Mouse (Mus musculus) left cerebral cortex, adult 11 months (tissue): ENCODE measurements at regions not wholly inside any gene's neighbourhood (a gene's known extent, or its start where the extent isn't known, plus 50 kb on each side); places are given as distances from the start of the nearest gene placed in this dataset.

Experiments used
- DNase-seq: peaks from one replicate; pipeline ENCODE4 v3.0.0; 2022; ENCODE audit warnings: low spot score

GRCm38 (mm10) chr13:44133436-44133835, 348.9 kb downstream of the Cd83 start:
- DNase-seq = no peak

- DNase-seq = no peak
Observed at GRCm38 (mm10) chr13:44141181-44141580, 356.6 kb downstream of the Cd83 start.

DNA sequence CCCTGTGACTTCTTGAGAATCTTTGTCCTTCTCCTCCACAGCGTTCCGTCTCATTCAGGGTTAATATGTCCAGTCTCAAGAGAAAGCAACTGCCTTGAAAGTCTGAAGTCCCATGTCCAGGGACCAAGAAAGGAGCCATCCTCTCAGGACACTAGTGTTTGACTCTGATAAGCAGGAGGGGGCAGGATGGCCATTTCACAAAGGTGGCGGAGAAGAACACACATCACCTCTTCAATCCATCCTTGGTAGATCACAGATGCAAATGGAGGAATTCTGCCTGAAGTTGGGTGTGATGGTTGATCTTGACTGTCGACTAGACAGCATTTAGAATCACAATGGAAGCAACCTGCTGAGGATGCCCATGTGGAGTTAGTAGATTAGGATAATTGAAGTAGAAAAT, 360.9 kb downstream of the Cd83 start:
- no peak for DNase-seq

GRCm38 (mm10) chr13:44147841-44148240, 363.3 kb downstream of the Cd83 start:
- no peak for DNase-seq

DNA sequence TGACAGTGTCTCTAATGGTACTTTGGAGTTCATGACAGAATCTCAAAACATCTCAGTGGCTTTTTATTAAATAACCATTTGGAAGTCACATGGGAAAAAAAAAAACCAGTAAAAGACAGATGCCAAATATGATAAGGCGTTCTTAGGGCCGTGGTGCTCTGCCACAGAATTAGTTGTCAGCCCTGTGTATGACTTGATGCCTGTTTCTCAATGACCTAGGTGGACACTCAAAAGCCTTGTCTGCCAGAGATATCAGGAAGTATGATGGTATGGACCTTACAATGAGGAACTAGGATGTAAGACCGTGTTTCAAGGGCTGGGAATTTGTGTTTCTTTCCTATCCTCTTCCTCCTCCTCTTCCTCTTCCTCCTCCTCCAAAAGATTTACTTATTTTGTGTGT, 364.9 kb downstream of the Cd83 start:
- no peak for DNase-seq

DNA sequence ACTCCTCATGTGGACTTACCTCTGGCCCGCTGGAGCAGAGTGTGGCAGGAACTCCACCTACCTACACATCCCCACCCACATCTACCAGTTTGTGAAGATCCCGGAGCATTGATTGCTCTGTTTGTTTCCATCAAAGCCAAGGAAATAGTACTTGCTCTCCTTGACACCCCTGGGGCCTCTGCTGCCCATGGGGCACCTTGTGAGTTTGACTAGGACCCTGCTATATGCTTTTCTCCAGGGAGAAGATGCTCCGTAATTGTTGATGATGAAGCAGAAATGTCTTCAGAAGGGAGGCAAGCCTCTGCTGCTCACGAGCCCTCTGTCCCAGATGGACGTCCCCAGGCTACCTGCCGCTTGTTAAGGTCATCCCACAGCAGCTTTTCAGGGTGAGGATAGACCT, 367.0 kb downstream of the Cd83 start:
- no peak for DNase-seq

GRCm38 (mm10) chr13:44152806-44153613, 368.4 kb downstream of the Cd83 start:
- no peak for DNase-seq

- DNase-seq = no peak
Observed at GRCm38 (mm10) chr13:44153784-44154183, 369.2 kb downstream of the Cd83 start.

GRCm38 (mm10) chr13:44155956-44156355, 371.4 kb downstream of the Cd83 start:
- no peak for DNase-seq

DNA sequence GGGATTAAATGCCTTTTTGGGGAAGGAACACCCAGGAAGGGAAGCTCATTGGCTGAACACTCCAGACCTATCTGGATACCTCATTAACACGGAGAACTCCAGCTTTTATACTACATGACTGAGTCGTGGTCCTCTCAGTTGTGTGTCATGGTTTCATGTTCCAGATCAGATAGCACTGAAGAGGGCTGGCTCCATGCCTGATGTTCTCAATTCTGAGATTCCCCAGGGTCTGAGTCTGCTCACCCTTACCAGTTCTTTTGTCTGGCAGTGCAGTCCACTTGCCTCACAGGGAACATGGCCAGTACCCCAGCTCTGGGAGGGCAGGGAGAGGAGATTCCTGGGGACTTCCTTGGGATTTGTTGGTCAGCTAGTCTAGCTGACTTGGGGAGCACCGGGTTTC, 372.0 kb downstream of the Cd83 start:
- DNase-seq = no peak

DNA sequence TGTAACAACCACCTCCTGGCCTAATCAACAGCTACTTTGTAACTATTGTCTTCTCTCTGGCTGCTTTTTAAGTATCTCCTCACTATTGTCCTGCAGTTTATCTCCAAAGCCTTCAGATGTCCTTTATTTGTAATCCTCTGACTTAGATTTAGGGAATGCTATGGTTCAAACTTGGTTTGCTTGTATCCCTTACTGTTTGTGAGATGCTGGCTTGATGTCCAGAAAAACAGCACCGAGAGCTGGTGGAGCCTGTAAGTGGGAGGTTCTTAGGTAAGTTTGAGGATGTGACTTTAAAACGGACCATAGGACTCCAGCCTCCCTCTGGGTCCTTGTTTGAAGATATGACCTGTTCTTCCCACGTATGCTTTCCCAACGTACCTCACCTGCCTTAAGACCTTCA, 372.7 kb downstream of the Cd83 start:
- no peak for DNase-seq

DNA sequence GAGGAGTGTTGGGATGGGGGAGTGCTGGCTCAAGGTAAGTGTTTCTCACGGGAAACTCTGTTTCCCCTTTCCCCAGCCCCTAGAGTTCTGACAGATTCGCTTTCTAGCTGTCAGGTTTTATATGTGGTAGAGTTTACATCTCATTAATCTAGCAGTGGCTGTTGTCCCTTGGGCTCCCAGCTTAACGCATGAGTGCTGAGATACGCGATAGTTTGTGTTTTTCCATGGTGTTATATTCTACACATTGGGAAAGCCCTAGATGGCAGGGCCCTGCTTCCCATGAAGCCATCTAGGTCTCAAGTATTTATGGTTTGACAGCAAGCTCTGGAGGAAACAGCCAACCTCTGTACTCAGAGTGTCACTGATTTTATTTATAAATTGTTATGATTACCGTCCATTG, 373.8 kb downstream of the Cd83 start:
- no peak for DNase-seq

DNA sequence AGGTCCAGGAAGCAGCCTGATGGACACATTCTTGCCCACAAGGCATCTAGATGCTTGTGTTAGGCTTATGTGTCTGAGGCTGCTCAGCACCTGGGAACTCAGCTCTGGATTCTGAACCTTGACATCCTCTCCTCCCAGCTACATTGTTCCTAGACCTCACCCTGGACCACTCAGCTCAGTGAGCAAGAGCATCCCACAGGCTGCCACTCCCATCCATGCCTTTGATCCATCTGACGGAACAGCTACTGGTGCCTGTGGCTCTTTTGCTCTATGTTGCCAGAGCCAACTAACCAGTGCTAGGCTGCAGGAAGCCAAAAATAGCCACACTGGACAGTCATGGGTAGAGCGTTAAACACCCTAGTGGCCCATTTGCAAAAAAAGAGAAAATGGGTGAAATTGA, 374.8 kb downstream of the Cd83 start:
- DNase-seq = no peak

DNA sequence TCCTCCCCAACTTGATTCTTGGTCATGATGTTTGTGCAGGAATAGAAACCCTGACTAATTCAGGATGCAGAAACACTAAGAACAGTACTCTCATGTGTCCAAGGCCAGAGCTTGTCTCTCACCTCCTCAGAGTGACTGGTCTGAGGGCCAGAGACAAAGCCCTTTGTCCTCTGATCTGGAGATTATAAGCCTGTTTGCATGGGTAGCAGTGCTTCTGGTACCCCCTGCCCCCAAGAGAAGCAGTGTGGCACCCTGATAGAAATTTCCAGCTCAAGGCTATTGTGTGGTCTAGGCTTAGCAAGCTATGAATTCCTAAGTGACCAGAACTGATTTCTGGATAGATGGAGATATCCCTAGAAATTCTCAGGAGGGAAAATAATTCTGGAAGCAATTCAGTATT, 380.2 kb downstream of the Cd83 start:
- DNase-seq = no peak

GRCm38 (mm10) chr13:44167186-44167585, 382.6 kb downstream of the Cd83 start:
- DNase-seq = no peak

- no peak for DNase-seq
Observed at GRCm38 (mm10) chr13:44168186-44168585, 383.6 kb downstream of the Cd83 start.

- no peak for DNase-seq
Observed at GRCm38 (mm10) chr13:44171639-44172038, 387.1 kb downstream of the Cd83 start.

DNA sequence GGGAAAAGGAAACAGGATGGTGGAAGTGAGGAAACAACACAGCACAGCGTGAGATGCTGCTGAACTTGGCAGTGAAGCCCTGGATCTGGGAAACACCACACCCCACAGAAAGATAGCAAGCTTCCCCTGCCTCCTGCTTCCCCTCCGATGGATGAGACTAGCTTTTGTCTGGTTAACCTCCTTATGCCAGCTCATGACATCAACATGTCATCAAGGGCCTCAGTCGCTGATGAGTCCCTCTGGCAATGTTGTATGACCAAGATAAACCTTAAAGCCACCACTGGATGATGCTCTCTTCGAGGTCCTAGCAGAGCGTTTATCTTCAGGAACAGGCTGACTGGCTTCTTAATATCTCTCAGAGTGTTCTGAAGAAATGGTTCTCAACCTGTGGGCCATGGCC, 388.1 kb downstream of the Cd83 start:
- DNase-seq = no peak

DNA sequence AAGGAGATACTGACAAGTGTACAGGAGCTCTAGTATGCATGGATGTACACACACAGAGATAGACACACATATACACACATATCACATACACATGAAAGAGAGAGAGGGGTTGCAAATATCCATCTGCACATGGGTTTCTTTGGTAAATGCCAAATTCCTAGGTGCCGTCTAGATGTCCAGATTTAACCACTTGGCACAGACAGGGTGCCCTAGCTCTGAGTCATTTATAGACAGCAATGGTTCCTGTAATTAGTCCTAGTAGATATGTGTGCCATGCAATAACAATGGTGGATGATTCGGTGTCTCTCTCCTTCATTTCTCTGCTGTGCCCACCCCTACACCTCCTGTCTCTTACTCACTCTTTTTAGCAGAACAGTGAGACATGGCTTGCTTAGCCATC, 389.7 kb downstream of the Cd83 start:
- DNase-seq = no peak

GRCm38 (mm10) chr13:44175300-44176036, 390.9 kb downstream of the Cd83 start:
- no peak for DNase-seq

GRCm38 (mm10) chr13:44176121-44176520, 391.5 kb downstream of the Cd83 start:
- DNase-seq = no peak

DNA sequence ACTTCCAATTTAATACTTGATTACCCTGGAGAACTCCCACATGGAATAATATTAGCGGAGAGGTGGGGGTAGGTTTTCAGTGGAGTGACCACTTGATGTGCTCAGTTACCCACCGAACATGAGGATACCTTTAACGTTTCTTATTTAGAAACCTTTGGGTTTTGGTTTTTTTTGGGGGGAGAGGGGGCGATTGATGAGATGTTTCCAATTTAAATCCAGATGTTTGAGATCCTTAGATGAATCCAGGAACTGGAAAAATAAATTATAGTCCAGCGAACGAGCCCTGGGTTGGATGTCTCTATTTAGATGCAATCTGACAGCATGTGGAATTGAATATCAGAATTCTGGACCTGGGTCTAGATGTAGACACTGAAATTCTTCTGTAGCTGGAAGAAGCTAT, 393.4 kb downstream of the Cd83 start:
- no peak for DNase-seq

GRCm38 (mm10) chr13:44180384-44180783, 395.8 kb downstream of the Cd83 start:
- no peak for DNase-seq
